Mouse (Mus musculus): Measurements from ENCODE around the gene Six3. TPM values are rescaled to one million over a fixed set of nuclear protein-coding genes. Genes with fewer than 3 reads are reported as not detected.

Gene Six3
- under 1 TPM in 2 of 4 experiments, not detected in 2; 0.20 to 0.25 TPM for total RNA-seq (2022)

- DNase-seq (ENCODE audit: low spot score in 2 of 2) = no peak
Measured at GRCm38 (mm10) chr17:85613266-85613860, at the start of gene Six3. TSS of gene Six3 (plus strand) at chr17:85613608.

- DNase-seq (ENCODE audit: low spot score in 2 of 2) = no peak
Measured at GRCm38 (mm10) chr17:85564107-85564506, 49.3 kb upstream of the Six3 start.

- DNase-seq (ENCODE audit: low spot score in 2 of 2) = no peak
Measured at GRCm38 (mm10) chr17:85574023-85574422, 39.4 kb upstream of the Six3 start.

- no peak for DNase-seq (ENCODE audit: low spot score in 2 of 2)
Measured at GRCm38 (mm10) chr17:85578290-85578689, 35.1 kb upstream of the Six3 start.

- no peak for DNase-seq (ENCODE audit: low spot score in 2 of 2)
Measured at GRCm38 (mm10) chr17:85579350-85579749, 34.1 kb upstream of the Six3 start.

- no peak for DNase-seq (ENCODE audit: low spot score in 2 of 2)
Measured at GRCm38 (mm10) chr17:85580221-85580620, 33.2 kb upstream of the Six3 start.

- DNase-seq (ENCODE audit: low spot score in 2 of 2) = no peak
Measured at GRCm38 (mm10) chr17:85584170-85584569, 29.2 kb upstream of the Six3 start.

GRCm38 (mm10) chr17:85584573-85584972 is 28.8 kb upstream of the Six3 start:
- no peak for DNase-seq (ENCODE audit: low spot score in 2 of 2)

- no peak for DNase-seq (ENCODE audit: low spot score in 2 of 2)
Measured at GRCm38 (mm10) chr17:85585779-85586178, 27.6 kb upstream of the Six3 start.

- no peak for DNase-seq (ENCODE audit: low spot score in 2 of 2)
Measured at GRCm38 (mm10) chr17:85591976-85592375, 21.4 kb upstream of the Six3 start.

GRCm38 (mm10) chr17:85595853-85596252 is 17.6 kb upstream of the Six3 start:
- DNase-seq (ENCODE audit: low spot score in 2 of 2) = no peak

- DNase-seq (ENCODE audit: low spot score in 2 of 2) = no peak
Measured at GRCm38 (mm10) chr17:85596341-85596890, 17.0 kb upstream of the Six3 start.

- no peak for DNase-seq (ENCODE audit: low spot score in 2 of 2)
Measured at GRCm38 (mm10) chr17:85599520-85599919, 13.9 kb upstream of the Six3 start.

GRCm38 (mm10) chr17:85606463-85606862 is 6.9 kb upstream of the Six3 start:
- DNase-seq (ENCODE audit: low spot score in 2 of 2) = no peak

GRCm38 (mm10) chr17:85607556-85608365 is 5.6 kb upstream of the Six3 start:
- DNase-seq (ENCODE audit: low spot score in 2 of 2) = no peak

GRCm38 (mm10) chr17:85608366-85609093 is 4.9 kb upstream of the Six3 start:
- no peak for DNase-seq (ENCODE audit: low spot score in 2 of 2)

GRCm38 (mm10) chr17:85609094-85609425 is 4.3 kb upstream of the Six3 start:
- DNase-seq (ENCODE audit: low spot score in 2 of 2) = no peak

GRCm38 (mm10) chr17:85609621-85610392 is 3.6 kb upstream of the Six3 start:
- no peak for DNase-seq (ENCODE audit: low spot score in 2 of 2)

- DNase-seq (ENCODE audit: low spot score in 2 of 2) = no peak
Measured at GRCm38 (mm10) chr17:85610393-85611115, 2.9 kb upstream of the Six3 start.
